Mouse (Mus musculus): ENCODE results near the gene Mmachc. TPM values are rescaled to one million over a fixed set of nuclear protein-coding genes. Genes with fewer than 3 reads are reported as not detected.
A peak's percentile ranks its signal among the peaks of the same experiment; 100 is the strongest.

Mmachc gene
- total RNA-seq, 2 experiments from 2014 or later: 16.4 to 20.8 TPM

- no peak overlapping the region for H3K27ac ChIP-seq
- no peak overlapping the region for H3K4me3 ChIP-seq
- DNase-seq (ENCODE audit: low spot score in 2 of 2): peak; percentile 71 to 77
- TF ChIP-seq CTCF (conservative IDR thresholded peaks at IDR 0.05): peak; percentile 94
Observed at GRCm38 (mm10) chr4:116719396-116719795, 11.2 kb upstream of the Mmachc start.

- TF ChIP-seq CTCF (conservative IDR thresholded peaks at IDR 0.05): no peak
- H3K4me3 ChIP-seq: no peak overlapping the region
- no peak for DNase-seq (ENCODE audit: low spot score in 2 of 2)
- no peak overlapping the region for H3K27ac ChIP-seq
Observed at GRCm38 (mm10) chr4:116712536-116712935, 4.3 kb upstream of the Mmachc start.

- Histone ChIP-seq H3K27ac (no peak overlapping the region), H3K4me3 (no peak overlapping the region)
- no peak for DNase-seq (ENCODE audit: low spot score in 2 of 2)
Observed at GRCm38 (mm10) chr4:116710154-116710553, 1.9 kb upstream of the Mmachc start.

GRCm38 (mm10) chr4:116708791-116709390 lies 685 bp upstream of the Mmachc start:
- H3K27ac ChIP-seq: peak overlapping the region; percentile 36; the same call in 1 of the 2 replicates
- peak overlapping the region; percentile 55 for H3K4me3 ChIP-seq
- DNase-seq (ENCODE audit: low spot score in 2 of 2): no peak
- no peak for TF ChIP-seq CTCF (conservative IDR thresholded peaks at IDR 0.05)

More at GRCm38 (mm10) chr4:116710154-116710553, 1.9 kb upstream of the Mmachc start:
- TF ChIP-seq CTCF (conservative IDR thresholded peaks at IDR 0.05): no peak

GRCm38 (mm10) chr4:116707666-116708065 lies 540 bp downstream of the Mmachc start:
- Histone ChIP-seq H3K27ac (peak overlapping the region; percentile 98), H3K4me3 (peak overlapping the region; percentile 88)
- TF ChIP-seq CTCF (conservative IDR thresholded peaks at IDR 0.05): no peak
- no peak for DNase-seq (ENCODE audit: low spot score in 2 of 2)

DNA sequence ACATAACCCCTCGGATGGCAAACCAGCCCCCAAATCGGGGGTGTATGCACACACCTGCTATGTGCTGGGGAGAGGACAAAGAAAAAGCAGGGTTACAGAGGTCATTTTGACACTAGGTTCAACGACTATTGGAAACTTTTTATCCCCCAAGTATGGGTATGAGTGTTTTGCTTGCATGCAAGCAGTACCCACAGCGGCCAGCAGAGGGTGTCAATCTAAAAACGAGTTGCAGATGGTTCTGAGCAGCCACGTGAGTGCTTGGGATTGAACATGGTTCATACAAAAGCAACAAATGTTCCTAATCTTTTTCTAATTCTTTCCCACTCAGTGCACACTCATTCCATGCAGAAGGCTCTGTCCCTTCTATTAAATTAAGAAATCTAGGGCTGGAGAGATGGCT lies 4.4 kb downstream of the Mmachc start:
- peak; percentile 91 for TF ChIP-seq CTCF (conservative IDR thresholded peaks at IDR 0.05)
- no peak overlapping the region for H3K4me3 ChIP-seq

GRCm38 (mm10) chr4:116700964-116701363 lies 7.2 kb downstream of the Mmachc start:
- no peak for DNase-seq (ENCODE audit: low spot score in 2 of 2)
- Histone ChIP-seq H3K4me3 (no peak overlapping the region), H3K27ac (no peak overlapping the region)
- TF ChIP-seq CTCF (conservative IDR thresholded peaks at IDR 0.05): no peak

More for the DNA sequence above, 4.4 kb downstream of the Mmachc start:
- no peak overlapping the region for H3K27ac ChIP-seq
- peak in 1 of 2 experiments; percentile 61 for DNase-seq (ENCODE audit: low spot score in 2 of 2)

- DNase-seq (ENCODE audit: low spot score in 2 of 2): no peak
- TF ChIP-seq CTCF (conservative IDR thresholded peaks at IDR 0.05): no peak
- H3K27ac ChIP-seq: 0 out of 2 replicates have a peak overlapping the region, but pooled peaks have one; percentile 18
- no peak overlapping the region for H3K4me3 ChIP-seq
Observed at GRCm38 (mm10) chr4:116698693-116699342, 9.4 kb downstream of the Mmachc start.

DNA sequence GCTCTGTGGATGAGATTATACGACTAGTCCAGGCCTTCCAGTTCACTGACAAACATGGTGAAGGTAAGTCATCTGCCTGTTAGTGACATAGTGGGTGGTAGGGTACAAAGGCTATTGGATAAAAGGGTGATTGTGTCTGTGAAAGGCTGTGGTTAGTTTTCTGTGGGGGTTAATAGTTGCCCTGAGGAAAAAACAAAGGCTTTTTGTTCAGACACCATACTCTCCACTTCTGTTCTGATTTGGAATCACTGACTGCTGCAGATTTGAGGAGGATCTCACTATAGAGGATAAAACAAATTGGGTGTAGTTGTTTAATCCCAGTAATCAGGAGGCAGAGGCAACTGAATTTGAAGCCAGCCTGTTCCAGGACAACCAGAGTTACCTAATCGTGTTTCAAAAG lies 14.4 kb downstream of the Mmachc start:
- H3K4me3 ChIP-seq: no peak overlapping the region
- no peak for TF ChIP-seq CTCF (conservative IDR thresholded peaks at IDR 0.05)
- H3K27ac ChIP-seq: peak overlapping the region; percentile 32; the same call in 1 of the 2 replicates
- DNase-seq (ENCODE audit: low spot score in 2 of 2): no peak

- no peak for TF ChIP-seq CTCF (conservative IDR thresholded peaks at IDR 0.05)
- no peak overlapping the region for H3K4me3 ChIP-seq
- H3K27ac ChIP-seq: no peak overlapping the region
- DNase-seq (ENCODE audit: low spot score in 2 of 2): no peak
Observed at GRCm38 (mm10) chr4:116692146-116692545, 16.1 kb downstream of the Mmachc start.

GRCm38 (mm10) chr4:116689309-116689876 lies 18.8 kb downstream of the Mmachc start:
- no peak for TF ChIP-seq CTCF (conservative IDR thresholded peaks at IDR 0.05)
- no peak overlapping the region for H3K27ac ChIP-seq
- no peak for DNase-seq (ENCODE audit: low spot score in 2 of 2)
- H3K4me3 ChIP-seq: no peak overlapping the region

GRCm38 (mm10) chr4:116687041-116687440 lies 21.2 kb downstream of the Mmachc start:
- no peak for TF ChIP-seq CTCF (conservative IDR thresholded peaks at IDR 0.05)
- peak overlapping the region; percentile 92 for H3K27ac ChIP-seq
- DNase-seq (ENCODE audit: low spot score in 2 of 2): no peak
- peak overlapping the region; percentile 70 for H3K4me3 ChIP-seq

DNA sequence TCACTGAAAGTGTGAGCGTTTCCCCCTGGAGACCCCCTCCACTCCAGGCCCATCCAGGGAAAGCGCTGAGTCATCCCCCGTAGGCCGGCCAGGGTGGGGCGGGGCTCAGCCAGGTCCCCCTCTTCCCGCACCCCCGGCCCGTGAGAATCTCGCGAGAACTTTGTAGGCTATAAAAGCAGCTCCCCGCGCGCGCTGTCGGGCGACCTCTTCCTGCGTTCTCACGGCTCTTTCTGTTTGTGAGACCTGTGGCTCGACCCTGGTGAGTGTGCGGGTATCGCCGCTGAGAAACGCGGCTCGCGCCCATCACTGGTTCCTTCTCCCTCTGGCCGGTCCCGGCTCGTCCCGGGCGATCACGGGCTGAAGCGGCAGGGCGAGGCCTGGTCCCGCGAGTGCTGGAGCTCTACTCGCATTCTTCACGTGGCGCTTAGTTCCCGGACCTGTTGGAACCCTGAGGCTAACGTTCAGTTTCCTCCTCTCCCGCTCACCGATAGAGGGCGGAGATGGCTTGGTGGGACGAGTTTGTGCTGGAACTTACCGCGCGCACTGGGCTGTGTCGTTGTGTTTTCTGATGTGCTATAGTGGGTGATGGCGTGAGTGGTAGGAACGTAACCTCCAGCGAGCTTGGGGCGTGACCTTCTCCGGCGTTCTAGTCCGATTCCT lies 22.7 kb downstream of the Mmachc start, which contains the start of gene Prdx1:
Gene Prdx1, plus strand, starts transcription at position 143 of the 660 bp plus-strand sequence.
- peak; percentile 86 to 94 for DNase-seq (ENCODE audit: low spot score in 2 of 2)
- Histone ChIP-seq H3K4me3 (peak within 1 kb of the TSS; percentile 70), H3K27ac (peak within 1 kb of the TSS; percentile 92)
- peak; percentile 91 for TF ChIP-seq CTCF (conservative IDR thresholded peaks at IDR 0.05)
